Mouse (Mus musculus) liver, adult 2 months (tissue): ENCODE data around the gene Gimap9.

ENCODE experiments used
- CTCF ChIP-seq: fragments of 200-500 bp; IDR thresholded peaks from 2 replicates; pipeline ENCODE4 v1.5.1; 2011; ENCODE audit warnings: low read depth, low read length, control low read depth
- POLR2A ChIP-seq: fragments of 200-500 bp; IDR thresholded peaks from 2 replicates; pipeline ENCODE4 v1.6.1; 2011; ENCODE audit warnings: low read length, control low read depth; ENCODE audit not compliant: insufficient read depth; ENCODE audit errors: extremely low read depth

- TF ChIP-seq CTCF (no peak), POLR2A (no peak)
Observed at GRCm38 (mm10) chr6:48626984-48627383, 48.9 kb upstream of the Gimap9 start.
